Mouse (Mus musculus) heart, adult 8-10 months (tissue): ENCODE data around the gene 2310007B03Rik. TPM values are rescaled to one million over a fixed set of nuclear protein-coding genes. Genes with fewer than 3 reads are reported as not detected.

Experiments used
- DNase-seq: peaks from one replicate; pipeline ENCODE4 v3.0.0; 2022; ENCODE audit warnings: low spot score
- total RNA-seq, 4 experiments: library from RNA; stranded (reverse); gene quantifications; 2 replicates each; pipeline ENCODE4 v1.2.4; 2022

The 2310007B03Rik gene
- total RNA-seq, 4 experiments from 2014 or later, result not detected

DNA sequence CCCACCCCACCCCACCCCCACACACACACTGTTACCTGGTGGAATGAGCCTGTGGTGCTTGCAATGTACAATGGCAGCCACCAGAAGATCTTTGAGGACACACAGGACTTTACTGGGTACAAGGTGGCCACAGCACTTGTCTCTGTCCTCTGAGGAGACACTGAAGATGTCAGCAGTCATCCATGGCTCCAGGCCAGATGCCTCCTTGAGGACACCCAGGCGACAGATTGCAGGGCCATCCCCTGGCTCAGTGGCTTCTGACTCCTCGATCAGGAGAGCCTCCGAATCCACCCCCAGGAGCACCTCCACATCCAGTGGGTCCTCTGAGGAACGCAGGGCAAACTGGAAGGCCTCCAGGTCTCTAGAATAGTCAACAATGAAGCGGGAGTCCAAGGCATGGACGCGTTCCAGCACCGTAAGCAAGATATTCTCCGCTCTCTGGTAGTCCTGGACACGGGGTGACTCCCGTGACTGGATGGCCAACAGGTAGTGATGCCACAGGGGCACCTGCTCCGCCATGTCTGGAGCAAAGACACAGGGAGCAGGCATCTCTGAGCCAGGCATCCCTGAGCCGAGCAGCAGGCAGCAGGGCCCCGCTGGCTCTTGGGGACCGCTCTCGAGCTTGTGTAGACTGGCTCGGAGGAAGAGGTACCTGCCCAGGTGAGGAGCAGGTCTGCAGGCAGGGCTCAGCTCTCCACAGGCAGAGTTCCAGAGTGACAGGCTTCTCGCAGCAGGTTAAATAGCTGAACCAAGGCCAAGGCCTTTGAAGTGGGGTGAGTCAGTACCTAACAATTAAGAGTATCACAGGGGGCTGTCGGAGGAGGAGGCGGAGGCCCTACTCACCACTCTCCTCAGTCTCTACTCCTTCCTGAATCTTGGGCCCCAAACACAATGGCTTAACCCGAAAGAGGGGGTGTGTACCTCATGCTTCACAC is 915 bp downstream of the 2310007B03Rik start:
- DNase-seq, result no peak

- no peak for DNase-seq
Observed at GRCm38 (mm10) chr1:93158916-93159315, 1.8 kb downstream of the 2310007B03Rik start.

DNA sequence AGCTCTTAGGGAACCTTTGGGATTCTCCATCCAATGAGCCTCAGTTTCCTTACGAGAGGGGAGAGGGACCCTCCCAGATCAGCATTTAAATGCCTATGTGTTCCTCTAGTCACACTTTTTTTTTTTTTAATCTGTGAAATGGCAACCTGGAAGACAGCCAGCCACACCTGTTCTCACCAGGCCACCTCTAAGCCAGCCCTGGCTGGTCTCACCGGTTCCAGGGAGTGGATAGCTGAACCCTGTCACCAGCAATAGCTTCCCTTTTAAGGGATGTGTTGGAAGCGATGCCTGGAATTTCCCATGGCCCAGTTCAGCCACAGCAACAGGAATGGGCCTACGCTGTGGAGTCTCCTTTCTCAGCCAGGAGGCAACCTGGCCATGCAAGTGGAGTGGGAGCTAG is 3.2 kb downstream of the 2310007B03Rik start:
- DNase-seq, result no peak

DNA sequence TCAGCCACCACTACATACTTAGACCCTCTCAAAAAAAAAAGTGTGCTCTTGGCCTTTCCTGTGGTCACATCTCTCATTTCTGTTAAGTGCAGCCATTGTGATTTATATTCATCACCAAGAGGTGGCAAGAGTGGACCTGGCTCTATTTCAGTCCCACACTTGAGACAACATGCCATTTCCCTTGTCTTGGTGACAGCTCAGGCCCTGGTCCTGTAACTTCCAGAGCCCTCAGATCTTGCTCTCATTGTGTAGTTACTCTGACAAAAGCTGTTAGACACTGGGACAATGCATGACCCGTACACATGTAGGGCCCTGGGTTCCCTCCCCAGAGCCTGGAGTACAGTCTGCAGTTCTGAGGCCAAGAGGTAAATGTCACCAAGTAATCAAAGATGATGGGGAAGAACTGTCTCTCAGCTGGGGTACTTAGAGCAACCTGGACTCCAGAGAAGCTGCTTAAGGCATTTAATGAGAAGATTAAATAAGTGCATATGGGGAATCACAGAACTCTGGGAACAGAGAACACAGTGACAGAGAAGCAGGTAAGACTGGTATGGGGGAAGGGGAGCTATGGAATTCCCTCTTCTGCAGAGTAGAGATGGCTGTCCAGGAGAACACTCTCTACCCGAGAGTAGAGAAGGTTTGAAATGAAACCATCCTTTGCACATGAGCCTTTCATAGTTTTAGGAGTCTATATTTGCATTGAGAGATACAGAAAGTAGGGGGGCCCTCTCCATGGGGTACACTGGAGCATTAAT is 9.7 kb downstream of the 2310007B03Rik start:
- DNase-seq, result no peak

DNA sequence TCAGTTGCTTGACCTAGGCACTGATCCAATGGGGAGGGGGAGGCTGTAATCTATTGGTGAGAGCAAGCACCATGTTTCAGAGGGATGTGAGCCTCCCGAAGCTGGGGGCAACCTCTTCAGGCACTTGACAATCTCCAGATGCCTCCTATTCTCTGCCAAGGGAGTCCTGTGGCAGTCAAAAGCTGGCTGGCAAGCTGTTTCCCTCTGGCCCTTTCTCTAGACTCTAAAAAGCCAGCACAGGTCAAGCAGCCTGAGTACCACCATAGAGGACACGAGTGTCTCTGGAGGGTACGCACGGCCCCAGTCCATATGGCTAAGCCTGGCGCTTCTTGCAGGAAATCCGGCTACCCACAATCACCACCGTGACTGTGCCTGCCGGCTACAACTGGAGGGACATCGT is 16.6 kb downstream of the 2310007B03Rik start:
- DNase-seq, result peak; percentile 36

- DNase-seq, result no peak
Observed at GRCm38 (mm10) chr1:93142871-93143270, 17.9 kb downstream of the 2310007B03Rik start.

- no peak for DNase-seq
Observed at GRCm38 (mm10) chr1:93139713-93140112, 21.0 kb downstream of the 2310007B03Rik start.

- DNase-seq, result no peak
Observed at GRCm38 (mm10) chr1:93138534-93138933, 22.2 kb downstream of the 2310007B03Rik start.

GRCm38 (mm10) chr1:93135036-93135526 is 25.7 kb downstream of the 2310007B03Rik start, which contains the start of gene Agxt:
Gene Agxt, plus strand, starts transcription at chr1:93135240.
- no peak for DNase-seq

DNA sequence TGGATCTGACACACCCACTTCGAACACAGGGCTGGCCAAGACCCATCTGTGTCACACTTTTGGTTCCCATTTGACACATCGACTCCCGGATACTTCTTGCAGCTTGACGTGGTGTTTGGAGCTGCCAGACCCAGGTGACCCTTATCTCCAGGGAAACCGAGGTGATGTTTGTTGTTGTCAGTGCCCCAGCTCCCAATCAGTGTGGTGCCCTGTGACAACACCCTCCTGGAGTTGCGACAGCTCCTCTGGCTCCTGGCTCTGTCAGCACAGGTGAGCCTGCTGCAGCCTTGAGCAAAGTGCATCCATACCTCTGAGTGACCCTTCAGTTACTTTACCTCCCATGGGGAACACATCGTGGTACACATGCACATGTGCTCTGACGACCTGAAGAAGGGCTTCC is 28.1 kb downstream of the 2310007B03Rik start:
- no peak for DNase-seq

GRCm38 (mm10) chr1:93130242-93130983 is 30.3 kb downstream of the 2310007B03Rik start:
- no peak for DNase-seq

GRCm38 (mm10) chr1:93128710-93129349 is 31.9 kb downstream of the 2310007B03Rik start:
- DNase-seq, result no peak

DNA sequence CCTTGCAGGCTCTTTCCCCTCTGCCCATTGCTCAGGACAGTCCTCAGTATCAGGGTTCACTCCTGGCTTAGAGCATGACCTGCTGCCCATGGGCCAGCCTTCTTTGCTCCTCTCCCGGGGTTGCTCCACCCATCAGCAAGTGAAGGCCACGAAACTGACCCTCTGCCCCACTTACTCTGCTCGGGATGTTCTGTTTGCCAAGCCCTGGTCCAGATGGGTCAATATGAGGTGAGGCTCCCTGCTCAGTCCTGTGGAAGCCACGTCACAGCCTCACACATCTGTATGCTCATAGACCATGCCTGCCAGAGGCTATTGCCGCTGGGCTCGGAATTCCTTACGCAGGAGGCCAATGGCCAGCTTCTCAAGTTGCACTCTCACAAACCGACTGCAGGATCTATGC is 32.5 kb downstream of the 2310007B03Rik start:
- no peak for DNase-seq

DNA sequence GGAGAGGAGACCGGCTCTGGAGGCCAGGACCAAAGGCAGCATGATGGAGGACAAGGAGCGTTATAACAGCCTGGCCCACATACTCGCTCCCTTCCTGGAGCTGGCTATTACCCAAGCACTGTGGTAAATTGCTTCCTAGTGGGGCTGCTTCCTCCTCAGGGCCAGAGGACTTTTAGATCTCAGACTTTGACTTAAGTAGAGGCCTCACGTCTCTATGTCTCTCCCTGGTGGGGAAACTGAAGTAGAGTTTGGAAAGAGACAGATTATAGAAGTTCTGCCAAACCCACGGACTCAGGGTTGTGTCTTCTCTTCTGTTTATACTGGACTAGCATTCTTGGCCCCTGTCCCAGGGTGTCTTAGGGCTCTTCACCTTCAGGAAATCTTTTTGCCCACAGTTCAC is 35.5 kb downstream of the 2310007B03Rik start:
- no peak for DNase-seq

GRCm38 (mm10) chr1:93124066-93124465 is 36.7 kb downstream of the 2310007B03Rik start:
- DNase-seq, result no peak

DNA sequence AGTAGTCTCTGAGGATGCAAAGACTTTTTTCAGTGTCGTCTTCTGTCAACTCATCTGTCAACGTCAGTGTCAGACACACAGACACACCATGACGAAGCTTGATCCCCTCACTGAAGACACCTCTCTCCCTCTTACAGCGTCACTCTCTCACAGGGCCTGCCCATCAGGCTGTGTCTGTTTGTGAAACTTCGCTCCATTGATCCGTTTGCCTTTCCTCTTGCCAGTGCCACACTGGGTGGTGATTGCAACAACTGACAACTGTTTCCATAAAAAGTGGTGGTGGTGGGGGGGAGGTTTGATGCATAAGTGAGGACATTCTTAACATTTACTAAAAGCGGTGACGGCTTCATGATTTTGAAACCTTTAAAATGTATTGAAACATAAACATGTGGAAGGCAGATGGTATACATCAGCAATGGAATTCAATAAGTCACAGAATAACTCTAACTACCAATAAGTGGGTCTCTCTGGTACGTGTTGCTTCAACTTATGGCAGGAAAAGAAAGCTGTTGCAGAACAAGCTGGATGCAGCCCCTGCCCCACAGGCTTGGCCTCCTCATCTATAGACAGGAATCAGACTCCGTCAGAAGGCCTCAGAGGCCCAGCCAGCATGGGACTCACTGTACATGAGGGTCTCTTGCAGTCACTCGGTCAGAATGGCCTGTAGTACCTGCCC is 37.4 kb downstream of the 2310007B03Rik start:
- no peak for DNase-seq

DNA sequence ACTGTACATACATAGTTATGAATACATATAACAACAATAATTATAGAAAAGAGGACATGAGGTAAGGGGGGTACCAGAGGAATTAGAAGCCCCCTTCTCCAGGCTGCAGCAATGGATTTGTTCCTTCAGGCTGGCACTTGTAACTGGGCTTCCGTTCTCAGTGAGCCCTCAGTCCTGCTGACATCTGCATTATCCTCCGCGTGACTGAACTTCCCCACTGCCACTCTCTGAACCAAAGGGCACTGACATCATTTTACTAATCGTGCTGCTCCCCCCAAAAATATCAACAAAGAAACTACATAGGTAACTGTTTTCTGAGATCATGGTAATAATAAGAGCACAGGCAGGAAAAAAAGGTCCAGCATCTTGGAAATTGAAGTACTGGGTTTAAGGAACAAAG is 41.9 kb downstream of the 2310007B03Rik start:
- DNase-seq, result no peak

GRCm38 (mm10) chr1:93115471-93115870 is 45.3 kb downstream of the 2310007B03Rik start:
- no peak for DNase-seq

DNA sequence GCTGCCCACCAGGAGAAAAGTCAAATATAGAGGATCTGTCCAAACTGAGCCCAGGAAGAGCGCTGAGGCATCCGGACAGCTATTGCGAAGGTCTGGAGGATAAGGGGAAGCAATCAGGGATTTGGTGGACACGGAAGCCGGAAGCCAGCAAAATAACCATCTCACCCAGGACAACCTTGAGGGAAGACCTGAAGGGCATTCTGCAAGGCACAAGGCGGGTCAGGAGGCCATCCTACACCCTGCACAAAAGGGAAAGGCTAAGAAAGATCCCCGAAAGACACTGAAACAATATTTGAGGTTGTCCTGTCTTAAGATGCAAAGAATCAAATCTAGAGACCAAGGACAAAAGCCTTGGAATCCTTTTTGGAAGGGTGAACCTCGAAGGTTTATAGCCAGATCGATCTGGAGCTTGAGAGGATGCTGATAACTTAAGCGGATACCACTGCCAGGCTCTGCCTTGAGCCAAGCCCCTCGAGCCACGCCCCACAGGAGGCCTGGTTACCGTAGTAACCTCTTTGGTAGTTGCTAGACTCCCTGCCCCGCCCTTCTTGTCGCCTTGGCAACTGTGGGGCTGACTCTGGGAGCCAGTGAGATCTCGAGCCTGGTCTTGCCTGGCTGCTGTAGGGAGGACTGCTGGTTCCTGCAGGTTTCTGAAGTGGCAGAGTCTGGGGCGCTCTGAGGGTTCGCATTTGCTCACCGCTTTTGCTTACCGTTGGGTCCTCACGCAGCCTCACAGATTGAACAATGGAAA is 45.9 kb downstream of the 2310007B03Rik start:
- DNase-seq, result peak; percentile 19

DNA sequence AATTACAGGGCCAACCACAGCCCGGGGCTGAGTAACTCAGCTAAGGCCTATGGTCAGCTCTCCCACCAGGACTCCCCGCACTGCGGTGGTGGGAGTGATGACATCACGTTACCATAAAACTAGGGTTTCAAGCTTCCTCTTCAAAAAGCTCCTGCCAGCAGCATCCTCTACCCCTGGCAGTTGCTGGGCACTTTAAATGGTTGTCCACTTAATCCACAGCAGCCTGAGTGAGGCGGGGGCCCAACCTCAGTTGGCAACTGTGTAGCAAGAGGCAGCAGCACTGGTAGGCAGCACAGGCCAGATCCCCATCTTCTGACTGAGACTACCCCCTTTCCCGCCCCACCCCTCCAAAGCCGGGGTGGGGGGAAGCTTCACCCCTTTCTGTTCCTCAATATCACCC is 58.0 kb downstream of the 2310007B03Rik start:
- no peak for DNase-seq
